Mouse (Mus musculus) forebrain, embryonic 12.5 days (tissue): ENCODE results near the gene Cntn1. TPM values are rescaled to one million over a fixed set of nuclear protein-coding genes. Genes with fewer than 3 reads are reported as not detected.

ENCODE experiments used
- ATAC-seq: fragments of 200-750 bp; cut with Nextera tagmentation; 2 replicates; pipeline ENCODE4 v1.8.0; 2017; ENCODE audit warnings: moderate TSS enrichment; ENCODE audit not compliant: low FRiP score
- H3K27ac ChIP-seq: fragments of 300-500 bp; sonication (generic); 2 replicates; pipeline ENCODE4 v1.5.1; 2016; ENCODE audit warnings: mild to moderate bottlenecking
- H3K27me3 ChIP-seq: fragments of 300-500 bp; sonication (generic); 2 replicates; pipeline ENCODE4 v1.6.1; 2016; ENCODE audit warnings: mild to moderate bottlenecking
- H3K36me3 ChIP-seq: fragments of 300-500 bp; sonication (generic); replicated peaks from 2 replicates; pipeline ENCODE4 v1.6.1; 2016; ENCODE audit warnings: mild to moderate bottlenecking
- H3K4me1 ChIP-seq: fragments of 300-500 bp; sonication (generic); 2 replicates; pipeline ENCODE4 v1.6.1; 2016
- H3K4me2 ChIP-seq: fragments of 300-500 bp; sonication (generic); 2 replicates; pipeline ENCODE4 v1.6.1; 2016; ENCODE audit warnings: mild to moderate bottlenecking, moderate library complexity
- H3K4me3 ChIP-seq: fragments of 300-500 bp; sonication (generic); replicated peaks from 2 replicates; pipeline ENCODE4 v1.5.1; 2016; ENCODE audit warnings: mild to moderate bottlenecking
- H3K9ac ChIP-seq: fragments of 300-500 bp; sonication (generic); 2 replicates; pipeline ENCODE4 v1.6.1; 2016; ENCODE audit warnings: mild to moderate bottlenecking
- H3K9me3 ChIP-seq: fragments of 300-500 bp; sonication (generic); 2 replicates; pipeline ENCODE4 v1.6.1; 2016
- WGBS: fragments of 180-500 bp; shearing (Covaris S2); methylation state at CpG from one replicate; pipeline ENCODE4 v1.1.7; 2016; 5-methylcytosine and 5-hydroxymethylcytosine counted together
- polyA plus RNA-seq: library from polyadenylated mRNA; unstranded; fragments of >200 nt; fragmentation: Nextera tagmentation; extraction: Ambion mirVana; gene quantifications from 2 replicates; pipeline ENCODE4 v1.2.1, GENCODE M21; 2016

Gene Cntn1
- 4.4 and 4.6 TPM in 2 replicates for polyA plus RNA-seq

DNA sequence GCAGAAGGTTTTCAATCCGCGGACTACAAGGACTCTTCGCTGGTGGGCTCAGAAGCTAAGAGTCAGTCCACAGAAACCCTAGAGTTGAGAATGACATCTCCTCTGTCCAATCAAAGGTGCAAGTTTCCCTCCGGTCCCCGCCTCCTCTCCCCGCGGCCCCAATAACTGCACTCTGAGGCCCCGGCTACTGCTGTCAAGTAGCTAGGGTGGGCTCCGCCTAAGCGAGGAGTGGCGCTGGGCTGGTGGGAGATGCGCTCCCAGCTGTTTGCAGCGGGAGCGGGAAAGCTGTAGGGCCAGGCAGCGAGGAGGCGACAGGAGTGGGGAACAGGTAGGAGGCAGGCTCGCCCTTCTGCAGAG is at the start of gene Cntn1:
TSS of gene Cntn1 (plus strand) at position 170 of the 357 bp plus-strand sequence.
- WGBS, result under 1% methylated on average over 17 of the region's 17 CpGs
- peak within 1 kb of the TSS; percentile 79 for H3K4me2 ChIP-seq
- peak within 1 kb of the TSS; percentile 52 for H3K9ac ChIP-seq
- no peaks in the 10 kb centered on the region for H3K9me3 ChIP-seq
- peak within 1 kb of the TSS; percentile 49 for H3K4me3 ChIP-seq
- peak; percentile 98 for ATAC-seq
- H3K27ac ChIP-seq, result 0 out of 2 replicates have a peak within 1 kb of the TSS, but pooled peaks have one; percentile 51
- H3K36me3 ChIP-seq, result no peaks in the 10 kb centered on the region
- H3K4me1 ChIP-seq, result peaks cover 10% of the 10 kb centered on the region; the same call in 1 of the 2 replicates
- H3K27me3 ChIP-seq, result peaks cover 9% of the 10 kb centered on the region; the same call in 1 of the 2 replicates

GRCm38 (mm10) chr15:92001431-92001830 is 49.5 kb upstream of the Cntn1 start:
- H3K27ac ChIP-seq, result no peak overlapping the region
- H3K9ac ChIP-seq, result no peak overlapping the region
- no peak overlapping the region for H3K4me2 ChIP-seq
- ATAC-seq, result no peak
- H3K36me3 ChIP-seq, result no peaks in the 10 kb centered on the region
- no peaks in the 10 kb centered on the region for H3K9me3 ChIP-seq
- no peak overlapping the region for H3K4me3 ChIP-seq
- no peaks in the 10 kb centered on the region for H3K4me1 ChIP-seq
- WGBS, result 87% methylated on average over 3 of the region's 3 CpGs
- no peaks in the 10 kb centered on the region for H3K27me3 ChIP-seq

- Histone ChIP-seq H3K4me3 (no peak overlapping the region), H3K4me1 (no peaks in the 10 kb centered on the region), H3K27ac (no peak overlapping the region), H3K27me3 (no peaks in the 10 kb centered on the region), H3K9ac (no peak overlapping the region), H3K9me3 (no peaks in the 10 kb centered on the region), H3K4me2 (no peak overlapping the region), H3K36me3 (no peaks in the 10 kb centered on the region)
- WGBS, result 89% methylated on average over 8 of the region's 8 CpGs
- ATAC-seq, result no peak
These were observed 38.5 kb upstream of the Cntn1 start for GRCm38 (mm10) chr15:92012165-92013083.

DNA sequence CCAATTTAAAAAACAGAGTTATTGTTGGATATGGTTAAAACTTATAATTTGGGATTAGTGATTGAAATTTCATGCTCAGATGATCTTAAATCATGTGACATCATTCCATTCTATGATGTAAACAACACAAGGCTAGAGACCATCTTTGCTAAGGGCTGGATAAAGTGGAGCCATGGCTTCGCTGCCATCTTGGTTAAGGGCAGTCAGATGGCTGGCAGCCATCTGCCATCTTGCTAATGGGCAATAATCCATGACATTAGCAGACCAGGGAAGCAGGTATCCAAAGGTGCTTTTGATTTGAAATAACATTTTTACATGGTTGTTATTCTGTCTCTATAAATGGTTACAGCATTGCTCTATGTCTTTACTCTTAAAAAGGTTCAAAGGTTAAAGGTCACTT is 16.9 kb upstream of the Cntn1 start:
- H3K36me3 ChIP-seq, result no peaks in the 10 kb centered on the region
- ATAC-seq, result no peak
- 97% methylated on average over 1 of the region's 1 CpGs for WGBS

GRCm38 (mm10) chr15:92042538-92042937 is 8.4 kb upstream of the Cntn1 start:
- WGBS, result 95% methylated on average over 5 of the region's 5 CpGs
- H3K27me3 ChIP-seq, result no peaks in the 10 kb centered on the region
- no peak overlapping the region for H3K27ac ChIP-seq
- H3K9ac ChIP-seq, result no peak overlapping the region
- H3K36me3 ChIP-seq, result no peaks in the 10 kb centered on the region
- H3K9me3 ChIP-seq, result no peaks in the 10 kb centered on the region
- H3K4me1 ChIP-seq, result no peaks in the 10 kb centered on the region
- H3K4me3 ChIP-seq, result no peak overlapping the region
- H3K4me2 ChIP-seq, result no peak overlapping the region
- no peak for ATAC-seq

More for the DNA sequence above, 16.9 kb upstream of the Cntn1 start:
- Histone ChIP-seq H3K27ac (no peak overlapping the region), H3K9ac (no peak overlapping the region), H3K9me3 (0 out of 2 replicates have a peak, but pooled peaks cover 5% of the 10 kb centered on the region), H3K27me3 (no peaks in the 10 kb centered on the region), H3K4me2 (no peak overlapping the region), H3K4me1 (no peaks in the 10 kb centered on the region), H3K4me3 (no peak overlapping the region)

GRCm38 (mm10) chr15:92046042-92046441 is 4.9 kb upstream of the Cntn1 start:
- WGBS, result 88% methylated on average over 8 of the region's 8 CpGs
- no peak overlapping the region for H3K9ac ChIP-seq
- no peak overlapping the region for H3K27ac ChIP-seq
- no peak overlapping the region for H3K4me3 ChIP-seq
- no peaks in the 10 kb centered on the region for H3K36me3 ChIP-seq
- no peak for ATAC-seq
- H3K4me2 ChIP-seq, result no peak overlapping the region
- 0 out of 2 replicates have a peak, but pooled peaks cover 4% of the 10 kb centered on the region for H3K27me3 ChIP-seq
- H3K9me3 ChIP-seq, result no peaks in the 10 kb centered on the region
- H3K4me1 ChIP-seq, result no peaks in the 10 kb centered on the region

- Histone ChIP-seq H3K4me2 (no peak overlapping the region), H3K9me3 (no peaks in the 10 kb centered on the region), H3K4me3 (no peak overlapping the region), H3K36me3 (no peaks in the 10 kb centered on the region), H3K27me3 (peaks cover 9% of the 10 kb centered on the region; the same call in 1 of the 2 replicates), H3K9ac (no peak overlapping the region), H3K27ac (no peak overlapping the region), H3K4me1 (peaks cover 10% of the 10 kb centered on the region; the same call in 1 of the 2 replicates)
- no peak for ATAC-seq
- 77% methylated on average over 4 of the region's 4 CpGs for WGBS
These were observed 2.9 kb upstream of the Cntn1 start for GRCm38 (mm10) chr15:92048031-92048430.

DNA sequence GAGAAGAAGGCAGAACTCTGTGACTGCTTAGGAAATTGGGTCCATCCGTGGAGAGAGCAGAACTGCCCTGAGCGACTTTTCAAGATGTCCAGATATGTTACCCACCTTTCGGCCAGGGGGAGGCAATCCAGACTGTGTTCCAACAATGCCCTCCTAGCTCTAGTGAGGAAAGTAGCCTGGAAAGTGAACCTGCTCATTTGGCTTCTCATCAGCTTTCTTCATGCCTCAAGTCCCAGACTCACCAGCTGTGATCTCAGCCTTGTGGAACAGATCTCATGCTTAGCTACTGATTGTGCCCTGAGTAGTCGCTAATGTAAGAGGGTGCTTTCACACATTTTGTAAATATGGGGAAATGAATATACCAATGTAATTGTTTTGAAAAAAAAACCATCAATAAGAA is 2.4 kb upstream of the Cntn1 start:
- H3K4me1 ChIP-seq, result peaks cover 10% of the 10 kb centered on the region; the same call in 1 of the 2 replicates
- 87% methylated on average over 4 of the region's 4 CpGs for WGBS

GRCm38 (mm10) chr15:92051353-92052132 is 578 bp downstream of the Cntn1 start:
- H3K36me3 ChIP-seq, result no peaks in the 10 kb centered on the region
- 0 out of 2 replicates have a peak overlapping the region, but pooled peaks have one; percentile 51 for H3K27ac ChIP-seq
- peaks cover 9% of the 10 kb centered on the region; the same call in 1 of the 2 replicates for H3K27me3 ChIP-seq
- H3K9ac ChIP-seq, result peak overlapping the region; percentile 52
- no peaks in the 10 kb centered on the region for H3K9me3 ChIP-seq
- H3K4me2 ChIP-seq, result peak overlapping the region; percentile 79
- peak; percentile 61; the same call in 1 of the 2 replicates for ATAC-seq
- 1% methylated on average over 35 of the region's 35 CpGs for WGBS
- peaks cover 10% of the 10 kb centered on the region; the same call in 1 of the 2 replicates for H3K4me1 ChIP-seq
- H3K4me3 ChIP-seq, result peak overlapping the region; percentile 49

More for the DNA sequence above, 2.4 kb upstream of the Cntn1 start:
- no peak overlapping the region for H3K27ac ChIP-seq
- H3K9ac ChIP-seq, result no peak overlapping the region
- peaks cover 9% of the 10 kb centered on the region; the same call in 1 of the 2 replicates for H3K27me3 ChIP-seq
- no peak overlapping the region for H3K4me2 ChIP-seq
- no peak for ATAC-seq
- no peak overlapping the region for H3K4me3 ChIP-seq
- H3K36me3 ChIP-seq, result no peaks in the 10 kb centered on the region
- no peaks in the 10 kb centered on the region for H3K9me3 ChIP-seq

DNA sequence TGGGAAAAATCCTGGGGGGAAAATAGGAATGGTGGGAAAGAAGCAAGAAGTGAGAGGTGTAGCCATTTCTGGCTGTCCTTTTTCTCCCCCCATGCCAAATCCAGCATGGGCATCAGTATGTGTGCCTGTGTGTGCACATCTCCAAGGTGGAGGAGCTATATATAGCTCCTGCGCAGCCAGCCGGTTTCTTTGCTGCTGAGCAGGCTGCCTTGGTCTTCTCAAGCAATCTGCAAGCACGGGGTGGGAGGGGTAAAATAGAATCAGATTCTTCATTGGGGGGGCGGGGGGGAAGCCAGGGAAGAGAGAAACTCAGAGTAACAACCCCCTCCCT is 1.1 kb downstream of the Cntn1 start:
- Histone ChIP-seq H3K27me3 (peaks cover 9% of the 10 kb centered on the region; the same call in 1 of the 2 replicates), H3K4me2 (peak overlapping the region; percentile 79), H3K36me3 (no peaks in the 10 kb centered on the region), H3K9me3 (no peaks in the 10 kb centered on the region), H3K27ac (0 out of 2 replicates have a peak overlapping the region, but pooled peaks have one; percentile 51), H3K4me3 (peak overlapping the region; percentile 49), H3K9ac (peak overlapping the region; percentile 52; the same call in 1 of the 2 replicates), H3K4me1 (peaks cover 10% of the 10 kb centered on the region; the same call in 1 of the 2 replicates)
- ATAC-seq, result no peak; the same call in 1 of the 2 replicates
- 12% methylated on average over 4 of the region's 4 CpGs for WGBS

DNA sequence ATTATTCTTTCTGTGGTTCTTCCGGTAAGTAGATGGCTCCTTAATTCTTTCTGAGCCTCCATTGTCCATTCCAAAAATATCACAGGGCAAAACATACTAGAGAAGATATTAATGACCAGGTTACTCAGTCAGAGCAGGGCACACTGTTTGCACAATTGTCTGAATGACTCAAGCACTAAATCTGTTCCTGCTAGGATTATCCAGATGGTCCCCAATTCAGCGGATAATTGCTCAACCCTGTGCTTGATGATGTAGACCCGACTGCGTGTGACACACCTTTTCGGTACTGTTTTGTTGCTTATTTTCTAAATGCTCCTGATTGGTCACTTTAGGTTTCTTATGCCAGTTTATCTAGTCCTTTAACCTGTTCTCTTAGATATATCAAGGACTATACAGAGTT is 6.6 kb downstream of the Cntn1 start:
- no peaks in the 10 kb centered on the region for H3K36me3 ChIP-seq
- no peaks in the 10 kb centered on the region for H3K27me3 ChIP-seq
- H3K9me3 ChIP-seq, result no peaks in the 10 kb centered on the region
- no peak overlapping the region for H3K4me3 ChIP-seq
- H3K4me2 ChIP-seq, result no peak overlapping the region
- H3K4me1 ChIP-seq, result no peaks in the 10 kb centered on the region
- ATAC-seq, result no peak
- H3K9ac ChIP-seq, result no peak overlapping the region
- 92% methylated on average over 5 of the region's 5 CpGs for WGBS
- H3K27ac ChIP-seq, result no peak overlapping the region

DNA sequence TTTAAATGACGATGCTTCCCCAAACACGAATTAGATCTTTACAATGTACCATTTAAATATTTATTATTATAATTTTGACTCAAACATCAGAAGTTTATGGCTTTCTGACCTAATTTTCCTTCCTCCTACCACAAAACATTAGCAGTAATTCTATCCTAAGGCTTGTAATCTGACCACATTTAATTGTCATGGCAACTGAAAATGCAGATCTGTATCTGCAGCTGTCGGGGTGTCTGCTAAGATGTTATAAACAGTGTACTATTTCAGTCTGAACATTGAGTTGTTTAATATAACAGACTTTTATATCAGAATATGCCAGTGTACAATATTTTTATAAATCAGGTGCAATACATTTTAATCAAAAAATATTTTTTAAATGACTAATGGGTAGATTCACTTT is 10.0 kb downstream of the Cntn1 start:
- ATAC-seq, result no peak

More for the DNA sequence above, 10.0 kb downstream of the Cntn1 start:
- Histone ChIP-seq H3K4me2 (no peak overlapping the region), H3K4me3 (no peak overlapping the region), H3K9ac (no peak overlapping the region), H3K9me3 (no peaks in the 10 kb centered on the region), H3K27ac (no peak overlapping the region), H3K27me3 (no peaks in the 10 kb centered on the region), H3K36me3 (no peaks in the 10 kb centered on the region), H3K4me1 (no peaks in the 10 kb centered on the region)
- 46% methylated on average over 3 of the region's 3 CpGs for WGBS
